In the genomic region with DNA sequence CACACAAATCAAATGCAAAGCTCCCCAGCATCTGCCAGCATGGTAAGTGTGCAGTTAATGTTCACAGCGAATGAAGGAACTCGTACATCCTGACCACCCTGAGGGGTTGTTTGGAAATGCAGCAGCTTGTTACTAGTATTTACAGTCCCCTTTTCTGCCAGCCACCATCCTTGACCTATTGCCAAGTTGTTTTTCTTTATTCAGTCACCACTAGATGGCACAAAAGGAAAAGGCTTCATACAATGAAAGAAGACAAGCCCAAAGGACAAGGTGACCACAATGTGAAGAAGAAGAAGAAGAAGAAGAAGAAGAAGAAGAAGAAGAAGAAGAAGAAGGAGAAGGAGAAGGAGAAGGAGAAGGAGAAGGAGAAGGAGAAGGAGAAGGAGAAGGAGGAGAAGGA, we compare ENCODE assay signal across 10 mouse cellular contexts. TPM values are rescaled to one million over a fixed set of nuclear protein-coding genes. Genes with fewer than 3 reads are reported as not detected.
DNase-seq lines count a peak whose midpoint lies in the region; ATAC-seq and TF ChIP-seq lines count a peak whose summit lies in the region.
"Had no signal": no experiment of that assay in that cellular context is flagged by ENCODE, and none has a peak within 500 bp of the region (broad histone marks: within the 10 kb centered on the region; RNA-seq: fewer than 3 reads in every experiment).

No protein-coding gene starts in this region.

- DNase-seq in forebrain, embryonic 14.5 days (ENCODE audit: low spot score): peak; percentile 78
- DNase-seq in forebrain, embryonic 10.5 days (ENCODE audit: extremely low spot score, low spot score): no peak
- peak; percentile 66 for DNase-seq in liver, adult 2 months (ENCODE audit: extremely low read depth, low read depth, low spot score)
- no peak for DNase-seq in liver, embryonic 11.5 days (ENCODE audit: low spot score)
- peak; percentile 79 for DNase-seq in brain, embryonic 14.5 days (ENCODE audit: low read depth)
- peak; percentile 33 for DNase-seq in kidney, postnatal 10 days
- DNase-seq in yolk sac, embryonic 10.5 days (ENCODE audit: low spot score): peak; percentile 7

- H3K4me3 ChIP-seq in forebrain, embryonic 14.5 days (ENCODE audit: low read depth, low read length): no peak overlapping the region
- no peak overlapping the region for H3K4me3 ChIP-seq in forebrain, embryonic 10.5 days
- H3K4me3 ChIP-seq in liver, adult 2 months (ENCODE audit: insufficient read depth, low read depth, low read length): no peak overlapping the region
- no peak overlapping the region for H3K4me3 ChIP-seq in liver, embryonic 11.5 days (ENCODE audit: low read depth, low read length)
- H3K4me3 ChIP-seq: hindbrain, embryonic 15.5 days; neural tube, embryonic 13.5 days had no signal

- no peak for TF ChIP-seq POLR2A in liver, adult 2 months (IDR thresholded peaks at IDR 0.05; ENCODE audit: extremely low read depth, insufficient read depth, low read length)
- no peak for TF ChIP-seq POLR2A in brain, embryonic 14.5 days (IDR thresholded peaks at IDR 0.05; ENCODE audit: borderline replicate concordance, extremely low read depth, insufficient read depth, insufficient read length, poor library complexity, severe bottlenecking)

- no peak for ATAC-seq in forebrain, embryonic 14.5 days
- no peak for ATAC-seq in liver, embryonic 11.5 days (replicated peaks; ENCODE audit: low FRiP score)
- ATAC-seq in activated CD4-positive, CD25-positive, alpha-beta regulatory T cell, adult 4 months: no peak

- H3K4me1 ChIP-seq in forebrain, embryonic 14.5 days (ENCODE audit: control insufficient read depth, insufficient read depth, low read length): no peaks in the 10 kb centered on the region
- no peaks in the 10 kb centered on the region for H3K4me1 ChIP-seq in forebrain, embryonic 10.5 days
- peaks cover 5% of the 10 kb centered on the region; the same call in 1 of the 2 replicates for H3K4me1 ChIP-seq in liver, adult 2 months (ENCODE audit: control insufficient read depth, insufficient read depth, low read length)
- H3K4me1 ChIP-seq in liver, embryonic 11.5 days (replicated peaks; ENCODE audit: control insufficient read depth, insufficient read depth, low read length): no peaks in the 10 kb centered on the region
- H3K4me1 ChIP-seq: hindbrain, embryonic 15.5 days; neural tube, embryonic 13.5 days had no signal

- H3K27ac ChIP-seq in forebrain, embryonic 14.5 days (ENCODE audit: low read depth, low read length): no peak overlapping the region
- no peak overlapping the region for H3K27ac ChIP-seq in forebrain, embryonic 10.5 days
- no peak overlapping the region for H3K27ac ChIP-seq in liver, adult 2 months (replicated peaks; ENCODE audit: insufficient read depth, low read depth, low read length)
- no peak overlapping the region for H3K27ac ChIP-seq in liver, embryonic 11.5 days (ENCODE audit: low read depth, low read length)
- H3K27ac ChIP-seq: hindbrain, embryonic 15.5 days; neural tube, embryonic 13.5 days had no signal

- no peak overlapping the region for H3K4me2 ChIP-seq in forebrain, embryonic 14.5 days (ENCODE audit: low read length)
- no peak overlapping the region for H3K4me2 ChIP-seq in liver, embryonic 11.5 days
- H3K4me2 ChIP-seq: hindbrain, embryonic 15.5 days; neural tube, embryonic 13.5 days had no signal

- H3K27me3 ChIP-seq in forebrain, embryonic 14.5 days (replicated peaks; ENCODE audit: control insufficient read depth, insufficient read depth, low read length): no peaks in the 10 kb centered on the region
- H3K27me3 ChIP-seq in forebrain, embryonic 10.5 days (ENCODE audit: poor library complexity, severe bottlenecking): no peaks in the 10 kb centered on the region
- H3K27me3 ChIP-seq in liver, adult 2 months (ENCODE audit: control insufficient read depth, insufficient read depth, low read length): no peaks in the 10 kb centered on the region
- H3K27me3 ChIP-seq in liver, embryonic 11.5 days (replicated peaks; ENCODE audit: control insufficient read depth, insufficient read depth, low read length): no peaks in the 10 kb centered on the region
- H3K27me3 ChIP-seq: hindbrain, embryonic 15.5 days; neural tube, embryonic 13.5 days had no signal

- H3K9ac ChIP-seq in forebrain, embryonic 14.5 days (ENCODE audit: low read length): no peak overlapping the region
- no peak overlapping the region for H3K9ac ChIP-seq in liver, adult 2 months (ENCODE audit: low read depth, low read length)
- no peak overlapping the region for H3K9ac ChIP-seq in liver, embryonic 11.5 days (ENCODE audit: low read depth, low read length)
- H3K9ac ChIP-seq: hindbrain, embryonic 15.5 days; neural tube, embryonic 13.5 days had no signal

- H3K9me3 ChIP-seq in forebrain, embryonic 14.5 days (replicated peaks; ENCODE audit: control insufficient read depth, low read length): no peaks in the 10 kb centered on the region
- no peaks in the 10 kb centered on the region for H3K9me3 ChIP-seq in forebrain, embryonic 10.5 days
- no peaks in the 10 kb centered on the region for H3K9me3 ChIP-seq in liver, embryonic 11.5 days (ENCODE audit: control insufficient read depth, low read length)
- H3K9me3 ChIP-seq: hindbrain, embryonic 15.5 days; neural tube, embryonic 13.5 days had no signal

- H3K79me2 ChIP-seq in liver, adult 2 months (ENCODE audit: control insufficient read depth, insufficient read depth, low read length): no peaks in the 10 kb centered on the region

- TF ChIP-seq CTCF in liver, adult 2 months (IDR thresholded peaks at IDR 0.05; ENCODE audit: low read depth, low read length): peak; percentile 65
- TF ChIP-seq CTCF in brain, embryonic 14.5 days (IDR thresholded peaks at IDR 0.05; ENCODE audit: borderline replicate concordance, extremely low read depth, insufficient read depth, insufficient read length): peak; percentile 20; the same call in 1 of the 2 replicates

- no peaks in the 10 kb centered on the region for H3K36me3 ChIP-seq in forebrain, embryonic 14.5 days (ENCODE audit: control insufficient read depth, insufficient read depth, low read length)
- H3K36me3 ChIP-seq in forebrain, embryonic 10.5 days (replicated peaks): no peaks in the 10 kb centered on the region
- no peaks in the 10 kb centered on the region for H3K36me3 ChIP-seq in liver, adult 2 months (ENCODE audit: control insufficient read depth, insufficient read depth, low read length)
- H3K36me3 ChIP-seq in liver, embryonic 11.5 days (ENCODE audit: control insufficient read depth, insufficient read depth, low read length): no peaks in the 10 kb centered on the region
- H3K36me3 ChIP-seq: hindbrain, embryonic 15.5 days; neural tube, embryonic 13.5 days had no signal

- 14% methylated on average over 2 of the region's 2 CpGs for WGBS in forebrain, embryonic 14.5 days
- WGBS in forebrain, embryonic 10.5 days: 30% methylated on average over 2 of the region's 2 CpGs
- 11% methylated on average over 2 of the region's 2 CpGs for WGBS in liver, adult 2 months
- 19% methylated on average over 2 of the region's 2 CpGs for WGBS in liver, embryonic 11.5 days

RNA-seq across cellular contexts. Expression of a gene that starts 4.1 kb away (rescaled TPM):
- polyA plus RNA-seq in forebrain, embryonic 14.5 days (2014; fragmentation: Nextera tagmentation; extraction: Ambion mirVana): 19.6 and 21.4 TPM in 2 replicates
- 14.7 and 16.9 TPM in 2 replicates for polyA plus RNA-seq in forebrain, embryonic 10.5 days (2016; fragmentation: Nextera tagmentation; extraction: Ambion mirVana)
- total RNA-seq in liver, adult 2 months (2014; rRNA removed): 3.6 and 4.9 TPM in 2 replicates
- polyA plus RNA-seq in liver, adult 2 months (2012; rRNA removed): 1.9 and 2.5 TPM in 2 replicates
- 6.3 and 7.3 TPM in 2 replicates for polyA plus RNA-seq in liver, embryonic 11.5 days (2014; fragmentation: Nextera tagmentation; extraction: Ambion mirVana)
- polyA plus RNA-seq in brain, embryonic 14.5 days (2012; rRNA removed): 16.6 and 17.3 TPM in 2 replicates
- 1 to 10 TPM; 5.0 to 5.4 TPM for polyA plus RNA-seq in activated CD4-positive, CD25-positive, alpha-beta regulatory T cell, adult 4 months (2017; shearing (Covaris generic))

Comparison
In these comparisons a context has a peak if more than half of its experiments do, and no peak if none do; other contexts are left out.
1. DNase-seq: peak in forebrain, embryonic 14.5 days (single experiment), liver, adult 2 months (single experiment), brain, embryonic 14.5 days (single experiment), kidney, postnatal 10 days (single experiment) and yolk sac, embryonic 10.5 days (single experiment); none in forebrain, embryonic 10.5 days (single experiment) and liver, embryonic 11.5 days (single experiment).